Mouse (Mus musculus) adipocyte (in vitro differentiated cells): ENCODE measurements at regions not wholly inside any gene's neighbourhood (a gene's known extent, or its start where the extent isn't known, plus 50 kb on each side); places are given as distances from the start of the nearest gene placed in this dataset.

Source experiments
- DNase-seq: peaks from one replicate; pipeline ENCODE4 v3.0.0-alpha.2; 2016; ENCODE audit warnings: low spot score

DNA sequence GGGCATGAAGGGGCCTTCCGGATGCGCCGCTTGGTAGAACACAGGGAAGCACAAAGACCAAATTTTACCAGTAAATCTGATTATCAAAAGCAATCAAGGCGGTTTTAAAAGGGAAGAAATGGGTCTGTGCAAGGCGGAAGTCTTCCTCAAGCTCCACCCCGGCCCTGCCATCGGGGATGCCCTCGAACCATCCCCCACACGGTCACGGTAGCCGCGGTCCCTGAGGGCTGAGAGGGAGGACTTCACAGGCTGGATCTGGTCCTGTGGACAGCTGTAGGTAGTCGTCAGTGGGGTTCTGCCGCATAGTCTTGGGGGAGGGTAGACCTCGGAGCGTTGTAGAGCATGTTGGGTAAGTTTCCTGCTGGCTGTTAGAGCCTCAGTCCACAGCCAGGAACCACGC lies 104.9 kb downstream of the Tpra1 start:
- no peak for DNase-seq

DNA sequence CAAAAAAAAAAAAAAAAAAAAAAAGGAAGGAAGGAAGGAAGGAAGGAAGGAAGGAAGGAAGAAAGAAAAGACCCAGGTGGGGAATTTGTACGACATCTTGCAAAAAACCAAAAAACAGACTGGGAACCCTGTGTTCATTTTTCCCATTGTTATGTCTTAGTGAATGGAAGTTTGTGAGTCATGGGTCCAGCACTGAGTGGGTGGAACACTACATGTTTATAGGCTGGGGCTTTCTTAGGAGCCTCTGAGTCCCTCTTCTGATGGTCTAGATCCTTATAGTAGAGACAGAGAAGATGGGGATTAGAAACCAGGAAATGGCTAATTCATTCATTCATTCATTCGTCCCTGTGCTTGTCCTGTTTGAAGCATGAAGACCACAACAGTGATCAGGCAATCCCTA lies 105.5 kb downstream of the Tpra1 start:
- no peak for DNase-seq

DNA sequence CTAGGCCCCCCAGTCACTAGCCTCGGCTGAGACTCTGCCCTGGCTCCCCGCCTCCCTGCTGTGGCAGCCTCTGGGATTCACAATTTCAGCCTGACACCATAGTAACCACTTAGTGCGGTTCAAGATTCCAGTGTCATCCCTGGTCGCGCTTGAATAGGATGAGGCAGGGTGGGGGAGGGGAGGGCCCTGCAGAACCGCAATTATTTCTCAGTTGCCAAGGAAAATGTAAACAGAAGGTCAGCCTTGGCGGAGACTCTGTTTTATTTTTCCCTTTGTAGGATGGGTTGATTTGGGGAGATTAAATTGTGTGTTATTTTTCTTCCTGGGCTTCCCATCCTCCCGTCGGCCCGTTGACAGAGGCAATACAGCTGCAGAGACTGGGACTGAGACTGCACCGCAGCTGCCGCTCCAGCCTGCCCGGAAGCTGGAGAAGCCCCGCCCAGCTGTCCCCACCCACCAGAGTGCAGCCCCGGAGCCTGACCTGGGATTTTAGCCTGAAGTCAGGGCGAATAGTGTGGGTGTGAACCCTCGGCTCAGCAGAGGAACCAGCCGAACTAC lies 106.6 kb downstream of the Tpra1 start:
- no peak for DNase-seq

DNA sequence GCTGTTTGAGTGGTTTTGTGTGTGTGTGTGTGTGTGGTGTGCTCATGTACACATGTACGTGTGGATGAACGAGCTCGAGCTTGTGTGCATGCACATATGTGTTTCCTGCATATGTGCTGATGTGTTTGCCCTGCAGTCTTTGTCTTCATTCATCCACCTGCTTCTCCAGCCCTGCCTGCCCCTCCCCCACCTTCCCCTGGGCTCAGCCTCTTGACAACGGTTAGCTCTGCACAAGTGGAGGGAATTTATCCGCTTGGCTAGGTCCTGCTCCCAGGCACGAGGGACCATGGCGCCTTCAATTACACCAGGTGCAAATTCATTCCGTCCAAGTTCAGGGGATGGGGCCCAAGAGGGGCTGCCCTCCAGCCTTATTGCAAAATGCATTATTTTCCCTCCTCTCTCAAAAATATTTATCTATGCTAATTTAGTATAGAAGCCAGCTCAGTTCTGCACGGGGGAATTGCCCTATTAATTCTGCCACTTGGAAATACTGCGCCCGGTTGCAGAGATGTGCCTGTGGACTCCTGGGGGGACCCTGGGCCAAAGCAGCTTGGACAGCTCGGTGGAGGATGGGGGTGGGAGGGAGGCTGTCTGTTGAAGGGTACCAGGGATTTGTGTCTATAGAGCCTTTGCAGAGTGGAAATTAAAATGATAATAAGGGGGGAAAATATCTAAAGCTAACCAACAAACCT lies 111.1 kb downstream of the Tpra1 start:
- no peak for DNase-seq

GRCm38 (mm10) chr6:89013690-89014061 lies 111.6 kb downstream of the Tpra1 start:
- no peak for DNase-seq

DNA sequence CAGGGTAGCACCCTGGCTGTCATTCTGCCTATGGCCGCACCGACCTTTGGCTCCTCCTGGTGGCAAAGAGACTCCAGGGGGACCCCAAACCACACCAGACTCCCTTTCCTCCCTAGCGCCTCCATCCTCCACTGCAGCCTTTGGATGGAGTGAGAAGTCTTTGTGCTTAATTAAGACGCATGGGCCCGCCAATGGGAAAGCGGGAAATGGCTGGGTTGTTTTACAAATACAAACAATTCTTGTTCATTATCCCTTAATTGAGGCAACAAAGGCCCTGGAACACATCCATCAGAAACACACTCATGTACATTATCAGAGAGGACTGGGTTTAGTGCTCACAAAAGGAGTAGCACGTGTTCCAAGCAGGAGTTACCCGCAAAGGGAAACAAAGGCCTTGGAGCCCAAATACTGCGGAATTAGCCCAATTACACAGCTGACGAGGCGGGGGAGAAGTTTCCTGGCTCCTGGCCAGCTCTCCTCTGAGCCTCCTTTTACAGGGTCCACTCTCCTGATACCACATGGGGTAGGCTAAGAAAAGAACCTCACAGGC lies 122.1 kb downstream of the Tpra1 start:
- no peak for DNase-seq

DNA sequence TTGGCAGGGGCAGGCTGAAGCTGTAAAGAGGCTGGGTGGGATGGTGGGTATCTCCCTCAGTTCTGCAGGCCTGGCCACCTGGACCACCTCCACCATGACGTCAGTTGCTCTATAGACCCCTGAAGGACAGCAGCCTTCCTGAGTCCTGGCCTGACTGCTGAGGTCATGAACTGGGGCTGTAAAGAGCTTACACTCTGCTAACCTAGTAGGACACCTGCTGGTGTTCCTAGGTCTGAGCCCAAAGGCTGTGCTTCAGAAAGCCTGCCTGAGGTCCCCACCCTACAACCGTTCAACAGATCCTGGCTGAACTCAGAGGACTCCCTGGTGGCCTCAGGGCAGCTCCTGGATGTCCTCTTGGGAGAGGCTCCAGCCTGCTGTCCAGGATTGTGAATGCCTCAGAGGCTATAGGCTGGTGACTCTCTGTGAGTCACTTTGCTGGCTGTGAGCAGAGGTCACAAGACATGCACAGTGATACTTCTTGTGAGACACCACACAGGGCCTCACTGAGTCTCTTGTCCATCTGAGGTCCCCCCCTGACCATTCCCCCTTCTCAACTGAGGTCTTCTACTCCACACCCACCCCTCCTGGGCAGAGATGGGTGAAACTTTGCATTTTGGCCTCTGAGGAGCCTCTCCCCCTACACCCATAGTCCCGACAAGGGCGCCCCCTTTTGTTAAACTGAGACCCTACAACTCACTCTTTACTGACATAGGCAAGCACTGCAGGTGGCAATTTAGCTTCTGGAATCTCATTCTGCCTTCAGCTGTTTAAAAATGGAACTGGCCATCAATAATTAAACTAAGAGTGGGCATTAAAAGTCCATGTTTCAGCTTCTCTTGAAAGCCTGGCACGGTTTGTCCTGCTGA lies 131.6 kb downstream of the Tpra1 start:
- peak; percentile 53 for DNase-seq

- no peak for DNase-seq
These were observed 132.4 kb downstream of the Tpra1 start for GRCm38 (mm10) chr6:89034455-89034854.

DNA sequence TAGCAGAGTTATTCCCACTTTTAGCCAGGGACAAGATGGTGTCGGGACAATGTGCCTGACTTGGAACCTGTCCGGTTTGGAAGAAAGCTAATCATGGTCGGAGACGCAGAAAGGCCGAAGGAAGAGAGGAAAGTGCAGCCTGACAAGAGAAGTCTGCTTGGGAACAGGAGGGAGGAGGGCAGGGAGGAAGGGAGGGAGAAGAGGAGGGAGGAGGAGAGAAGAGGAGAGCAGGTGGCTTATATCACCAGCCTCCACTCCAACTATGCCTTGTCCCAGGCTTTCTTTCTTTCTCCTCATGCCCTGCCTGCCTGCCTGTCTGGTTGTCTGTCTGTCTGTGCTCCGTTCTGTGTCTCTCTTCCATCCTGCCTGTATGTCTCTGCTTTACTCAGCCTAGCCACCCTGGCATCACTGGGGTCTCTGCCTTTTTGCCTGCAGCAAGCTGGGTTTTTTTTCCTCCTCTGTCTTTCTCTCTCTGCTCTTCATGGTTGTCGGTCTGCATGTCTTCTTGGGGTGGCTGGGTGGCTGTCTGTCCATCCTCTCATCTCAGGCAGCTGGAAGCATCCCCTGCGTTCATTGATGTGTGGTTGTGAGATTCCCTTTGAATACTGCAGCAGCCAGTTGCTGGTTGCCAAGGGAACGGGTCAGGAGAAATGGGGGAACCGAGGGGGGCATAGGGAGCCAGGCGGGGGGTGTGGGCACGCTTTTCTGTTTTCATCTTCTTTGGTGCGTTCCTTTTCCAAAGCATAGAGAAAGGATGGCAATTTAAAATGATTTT lies 133.2 kb downstream of the Tpra1 start:
- no peak for DNase-seq

DNA sequence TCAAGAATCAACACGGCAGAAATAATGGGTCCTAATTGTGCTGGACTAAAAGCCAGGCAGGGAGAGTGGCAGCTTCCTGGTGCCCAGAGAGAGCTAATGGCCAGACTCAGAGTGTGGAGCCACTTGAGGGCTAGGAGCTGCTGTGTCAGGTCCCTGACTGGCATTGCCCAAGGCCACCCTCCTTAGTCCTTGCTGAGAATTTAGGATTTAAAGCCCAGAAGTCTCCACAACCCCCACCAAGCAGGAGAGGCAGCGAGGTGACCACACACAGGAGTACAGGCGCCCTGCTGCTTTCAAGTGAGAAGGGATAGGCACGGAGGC lies 133.7 kb downstream of the Tpra1 start:
- no peak for DNase-seq

GRCm38 (mm10) chr6:89037392-89037791 lies 135.3 kb downstream of the Tpra1 start:
- no peak for DNase-seq

GRCm38 (mm10) chr6:89037901-89038300 lies 135.8 kb downstream of the Tpra1 start:
- no peak for DNase-seq

DNA sequence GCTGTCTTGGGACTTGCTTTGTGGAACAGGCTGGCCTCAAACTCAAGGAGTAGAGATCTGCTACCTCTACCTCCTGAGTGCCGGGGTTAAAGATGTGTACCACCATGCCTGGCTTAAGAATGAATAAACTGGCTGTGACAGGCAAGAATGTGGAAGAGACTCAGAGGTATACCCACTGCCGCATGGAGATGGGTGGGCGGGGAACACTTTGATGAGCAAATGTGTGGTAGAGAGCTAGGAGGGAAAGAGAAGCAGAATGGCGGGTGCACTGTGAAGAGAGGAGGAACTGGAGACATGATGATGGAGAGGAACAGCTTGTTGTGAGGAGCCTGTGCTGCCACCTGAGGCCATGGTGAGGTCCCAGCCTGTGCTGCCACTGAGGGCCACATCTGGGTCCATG lies 138.9 kb downstream of the Tpra1 start:
- DNase-seq = no peak

- DNase-seq = no peak
These were observed 140.6 kb downstream of the Tpra1 start for GRCm38 (mm10) chr6:89042478-89043239.

- DNase-seq = no peak
These were observed 143.4 kb downstream of the Tpra1 start for GRCm38 (mm10) chr6:89045436-89045966.

DNA sequence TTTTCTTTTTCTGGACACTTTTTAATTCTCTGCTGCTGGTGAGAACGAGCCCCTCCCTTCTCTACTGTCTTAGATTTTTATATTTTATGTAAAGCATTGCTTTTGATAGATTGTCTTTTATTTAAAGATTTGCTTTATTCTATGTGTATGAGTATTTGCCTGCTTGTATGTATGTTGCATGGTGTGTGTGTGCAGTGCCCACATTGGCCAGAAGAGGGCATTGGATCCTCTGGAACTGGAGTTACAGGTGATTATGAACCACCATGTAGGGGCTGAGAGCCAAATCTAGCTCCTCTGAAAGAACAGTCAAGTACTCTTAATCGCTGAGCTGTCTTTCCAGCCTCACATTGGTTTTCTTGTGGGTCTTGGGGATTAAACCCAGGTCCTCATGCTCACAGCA lies 144.4 kb downstream of the Tpra1 start:
- no peak for DNase-seq

GRCm38 (mm10) chr6:89047629-89048332 lies 145.7 kb downstream of the Tpra1 start:
- no peak for DNase-seq

DNA sequence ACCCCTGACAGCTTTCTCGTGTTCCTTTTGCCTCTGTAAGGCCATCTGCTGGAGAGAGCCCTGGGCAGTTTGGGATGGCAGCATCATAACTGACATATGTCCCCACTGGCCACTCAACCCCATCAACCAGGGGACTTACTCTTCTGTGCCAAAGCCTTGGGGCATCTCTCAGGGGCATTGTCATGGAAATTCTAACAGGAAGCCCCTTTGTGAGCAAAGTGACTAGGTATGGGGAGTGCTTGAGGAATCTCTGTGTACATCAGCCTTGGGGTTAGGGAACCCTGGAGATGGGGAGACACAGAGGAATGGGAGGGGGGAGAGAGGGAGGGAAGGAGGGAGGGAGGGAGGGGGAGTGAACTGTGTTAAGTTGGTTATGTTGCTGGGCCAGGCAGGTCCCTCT lies 147.2 kb downstream of the Tpra1 start:
- no peak for DNase-seq

DNA sequence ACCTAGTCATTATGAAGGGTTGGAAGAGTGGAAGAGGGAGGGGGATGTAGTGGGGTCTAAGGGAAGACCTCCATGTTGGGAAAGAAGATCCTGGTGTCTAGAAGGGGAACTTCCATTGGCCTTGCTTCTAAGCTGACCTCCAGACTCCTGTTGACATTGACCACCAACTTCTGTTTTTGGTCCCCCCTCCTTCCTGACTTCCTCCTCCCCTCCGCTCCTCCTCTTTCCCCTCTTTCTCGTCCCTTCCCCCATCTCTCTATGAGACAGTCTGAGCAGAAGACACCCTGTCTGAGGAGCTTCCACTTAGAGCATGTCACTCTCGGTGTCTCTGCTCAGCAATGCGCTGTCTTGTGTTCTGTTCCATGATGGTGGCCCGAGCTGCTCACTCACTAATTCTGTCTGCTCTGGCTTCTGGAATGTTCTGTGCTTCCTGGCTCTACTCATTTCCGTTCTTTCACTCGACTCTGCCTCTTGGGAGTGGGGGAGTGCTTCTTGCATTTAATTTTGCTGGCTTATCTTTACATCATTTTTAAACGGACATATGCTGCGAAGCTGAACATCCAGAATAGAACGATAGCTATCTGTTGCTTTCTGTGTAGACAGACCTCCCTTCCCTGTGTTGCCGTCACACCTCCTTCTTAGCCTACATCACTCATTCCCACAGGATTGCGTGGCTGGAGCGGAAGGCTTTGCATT lies 148.7 kb downstream of the Tpra1 start:
- no peak for DNase-seq
